Mouse (Mus musculus) right cerebral cortex, postnatal 4 days (tissue): ENCODE measurements around the gene Traf3ip3.

Experiments
- DNase-seq: peaks from one replicate; pipeline ENCODE4 v3.0.0-alpha.2; 2022

Traf3ip3 gene

DNA sequence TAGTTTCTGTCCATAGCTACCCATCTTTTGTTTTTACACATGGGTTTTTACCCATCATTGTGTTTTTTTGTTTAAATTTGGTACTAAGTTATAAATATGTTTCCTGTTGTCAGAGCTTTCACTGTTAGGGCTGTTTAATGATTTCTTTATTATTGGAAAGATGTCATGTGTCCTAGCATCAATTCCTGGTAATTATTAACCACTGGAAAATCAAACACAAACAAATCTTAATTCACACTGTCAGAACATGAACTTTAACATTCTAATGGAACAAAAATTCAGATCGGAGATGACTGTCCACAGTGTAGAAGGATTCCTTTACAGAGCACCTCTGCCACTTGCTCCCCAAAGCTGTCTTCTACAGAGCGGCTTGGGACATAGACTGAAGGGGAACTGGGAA, 3.9 kb upstream of the Traf3ip3 start:
- DNase-seq: no peak

DNA sequence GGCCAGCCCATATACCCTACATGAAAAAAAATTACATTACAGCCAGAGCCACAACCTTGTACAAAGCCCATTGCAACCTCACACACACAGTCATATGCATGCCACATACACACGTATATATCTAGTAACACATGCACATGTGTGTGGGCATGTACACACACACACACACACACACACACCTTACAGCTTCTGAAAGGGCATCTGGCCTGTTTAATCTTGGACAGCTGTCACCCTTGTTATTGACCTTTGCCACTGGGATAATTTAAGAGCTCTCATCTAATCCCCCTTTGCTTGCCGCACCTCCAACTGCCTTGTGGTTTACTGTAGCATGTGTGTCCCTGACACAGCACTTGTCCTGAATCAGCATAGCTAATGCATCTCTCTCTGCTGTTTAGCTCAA, 2.3 kb upstream of the Traf3ip3 start:
- no peak for DNase-seq

DNA sequence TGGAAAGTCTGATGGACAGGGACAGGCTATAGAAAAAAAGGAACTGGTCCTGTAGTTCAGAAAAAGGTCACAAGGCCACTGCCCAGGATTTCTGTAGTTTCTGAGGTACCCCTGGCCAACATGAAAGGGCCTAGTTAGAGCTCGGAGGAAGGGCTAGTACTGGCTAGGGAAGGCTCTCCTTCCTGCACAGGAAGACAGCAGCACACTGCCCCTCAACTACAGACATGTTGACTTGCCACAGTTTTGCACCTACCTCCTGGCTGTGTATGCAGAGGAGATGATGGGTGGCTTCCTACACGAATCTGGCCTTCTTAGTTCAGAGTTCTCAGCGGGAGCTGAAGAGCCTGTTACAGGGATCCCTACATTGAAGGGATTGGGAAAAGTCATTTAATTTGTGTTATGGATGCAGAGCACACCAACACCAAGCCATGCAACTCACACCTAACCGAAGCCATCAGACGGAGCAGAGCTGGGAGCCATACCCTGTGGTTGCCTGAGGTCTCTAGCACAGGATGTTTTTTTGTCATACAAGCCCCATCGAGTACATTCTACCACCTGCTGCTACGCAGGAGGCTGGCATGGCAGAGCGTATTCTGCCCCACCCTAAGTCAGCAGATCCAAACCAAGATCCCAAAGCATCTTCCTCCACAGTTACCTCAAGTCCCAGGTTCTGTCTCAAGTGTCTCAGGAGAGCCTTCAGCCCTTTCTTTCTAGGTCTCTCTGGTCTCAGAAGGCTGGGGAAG, 692 bp downstream of the Traf3ip3 start:
- no peak for DNase-seq

DNA sequence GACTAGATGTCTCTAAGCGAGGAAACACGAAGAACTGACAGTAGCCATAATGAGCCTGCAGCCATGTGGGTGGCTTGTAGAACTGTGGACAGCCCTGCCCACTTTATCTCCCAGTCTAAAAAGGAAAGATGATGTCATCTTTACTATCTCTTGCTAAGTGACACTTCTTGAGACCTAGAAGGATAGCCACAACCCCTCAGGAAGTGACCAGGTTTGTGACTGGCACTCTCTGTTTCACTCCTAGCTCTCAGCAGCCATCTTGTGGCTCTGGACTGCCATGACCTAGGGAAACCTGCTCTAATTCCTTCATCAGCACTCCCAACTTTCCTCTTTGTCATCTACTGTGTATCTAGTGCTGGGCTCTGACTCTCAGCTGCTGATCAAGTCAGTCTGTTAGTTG, 3.2 kb downstream of the Traf3ip3 start:
- no peak for DNase-seq

DNA sequence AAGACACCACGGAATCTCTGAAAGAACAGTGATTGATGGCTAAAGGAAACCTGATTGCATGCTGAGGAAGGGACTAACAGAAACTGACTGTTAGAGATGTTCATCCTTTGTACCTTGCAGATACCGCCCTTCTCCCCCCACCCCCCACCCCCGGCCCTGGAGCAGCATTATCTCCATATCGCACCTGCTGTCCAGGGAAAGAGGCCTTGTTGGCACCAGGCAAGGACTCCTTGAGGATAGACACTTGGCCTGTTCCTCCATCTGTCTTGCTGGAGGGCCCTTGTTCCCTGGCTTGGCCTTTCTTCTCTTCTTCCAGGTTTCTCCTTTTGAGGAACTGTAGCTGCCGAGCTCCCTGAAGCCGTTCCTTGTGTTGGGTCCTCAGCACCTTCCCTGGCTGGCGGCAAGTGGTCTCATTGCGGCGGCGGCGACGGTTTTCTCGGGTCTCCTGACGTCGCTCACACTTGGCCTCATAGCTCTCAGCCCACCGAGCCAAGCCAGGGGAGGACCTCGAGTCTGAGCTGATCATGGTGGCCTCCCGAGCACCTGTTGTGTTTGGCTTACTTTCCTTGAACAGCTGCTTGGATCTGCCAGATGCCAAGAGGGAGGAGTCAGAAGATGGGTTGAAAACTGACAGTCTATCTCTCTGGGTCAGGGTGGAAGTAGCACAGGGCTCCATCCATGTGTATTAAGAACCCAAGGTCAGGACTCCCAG, 3.9 kb downstream of the Traf3ip3 start:
- no peak for DNase-seq

DNA sequence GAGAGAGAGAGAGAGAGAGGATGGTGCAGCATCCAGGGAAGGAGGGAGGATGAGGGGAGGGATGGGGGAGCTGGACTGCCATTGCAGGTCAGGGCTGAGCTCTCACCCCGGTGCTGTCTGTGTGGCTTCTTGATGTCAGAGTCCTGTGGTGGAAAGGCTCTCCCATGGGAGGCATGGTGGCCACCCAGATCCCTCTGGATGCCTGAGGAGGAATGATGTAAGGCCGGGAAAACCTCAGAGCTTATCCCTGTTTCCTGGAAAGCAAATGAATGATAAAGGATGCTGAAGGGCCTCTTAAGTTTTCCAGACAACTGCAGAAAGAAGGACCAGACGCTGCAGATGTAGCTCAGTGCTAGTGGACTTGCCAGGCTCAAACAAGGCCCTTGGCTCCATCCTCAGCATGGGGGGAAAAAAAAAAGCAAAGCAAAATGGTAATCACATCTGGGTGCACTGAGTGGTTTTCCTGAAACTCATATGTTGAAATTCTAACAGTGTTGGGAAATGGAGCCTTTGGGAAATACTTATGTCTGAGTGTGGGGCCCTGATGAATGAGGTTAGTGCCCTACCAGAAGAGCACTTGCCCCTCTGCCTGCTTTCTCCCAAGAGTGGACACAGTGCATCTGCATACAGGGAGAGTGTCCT, 6.2 kb downstream of the Traf3ip3 start:
- DNase-seq: no peak

DNA sequence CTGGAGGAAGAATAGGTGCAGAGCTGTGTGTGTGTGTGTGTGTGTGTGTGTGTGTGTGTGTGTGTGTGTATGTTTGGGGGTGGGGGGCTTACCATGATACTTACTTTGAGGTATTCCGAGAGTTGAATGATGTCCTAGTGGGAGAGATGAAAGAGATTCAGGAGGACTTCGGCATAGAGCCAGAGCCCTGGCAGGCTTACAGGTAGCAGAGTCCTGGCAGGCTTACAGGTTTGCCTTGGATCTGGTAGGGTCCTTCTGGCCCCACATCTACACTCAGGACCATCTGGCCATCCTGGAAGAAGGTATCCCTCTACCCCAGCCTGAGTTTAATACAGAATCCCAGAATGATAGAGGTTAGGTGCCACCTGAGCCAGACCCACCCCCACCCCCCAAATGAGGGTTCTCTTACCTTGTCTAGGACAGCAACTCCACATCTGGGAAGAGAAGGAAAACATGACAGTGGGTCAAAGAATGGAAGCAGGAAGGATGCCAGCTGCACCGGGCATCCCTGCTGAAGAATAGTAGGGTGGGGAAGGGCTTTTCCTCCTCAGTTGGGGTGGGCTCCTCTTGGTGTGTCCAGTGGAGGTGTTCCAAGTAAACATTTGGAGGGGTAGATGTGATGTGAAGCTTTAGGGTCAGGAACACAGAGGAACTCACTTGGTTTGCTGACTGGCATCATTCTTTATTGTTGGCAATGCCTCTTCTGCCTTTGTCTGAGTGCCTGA, 6.9 kb downstream of the Traf3ip3 start:
- DNase-seq: no peak

DNA sequence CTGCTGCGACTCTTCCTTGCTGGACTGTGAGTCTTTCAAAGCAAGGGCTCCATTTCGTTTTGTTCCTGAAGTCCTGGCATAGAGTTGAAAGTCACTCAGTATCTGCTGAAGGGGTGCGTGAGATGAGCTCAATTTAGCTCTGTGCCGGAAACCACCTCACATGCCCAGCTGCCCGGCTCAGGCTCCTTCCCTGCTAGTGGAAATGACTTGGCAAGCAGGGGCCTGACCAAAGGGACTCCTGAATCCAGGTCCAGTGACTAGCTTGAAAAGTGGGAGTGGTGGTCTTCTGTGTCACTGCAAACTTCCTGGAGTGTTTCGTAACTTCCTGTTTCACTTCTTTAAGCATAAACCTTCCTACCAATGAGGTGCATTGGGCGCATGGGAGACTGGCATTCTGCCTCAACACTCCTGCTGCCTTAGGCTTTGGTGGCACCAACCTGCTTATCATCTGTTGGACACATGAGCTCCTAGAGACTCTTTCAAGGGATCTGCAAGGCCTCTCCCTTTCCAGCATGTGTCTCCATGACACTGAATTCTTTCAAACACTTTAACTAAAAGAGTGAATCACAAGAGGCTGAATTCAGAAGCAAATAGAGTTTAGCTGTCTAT, 9.7 kb downstream of the Traf3ip3 start:
- no peak for DNase-seq

DNA sequence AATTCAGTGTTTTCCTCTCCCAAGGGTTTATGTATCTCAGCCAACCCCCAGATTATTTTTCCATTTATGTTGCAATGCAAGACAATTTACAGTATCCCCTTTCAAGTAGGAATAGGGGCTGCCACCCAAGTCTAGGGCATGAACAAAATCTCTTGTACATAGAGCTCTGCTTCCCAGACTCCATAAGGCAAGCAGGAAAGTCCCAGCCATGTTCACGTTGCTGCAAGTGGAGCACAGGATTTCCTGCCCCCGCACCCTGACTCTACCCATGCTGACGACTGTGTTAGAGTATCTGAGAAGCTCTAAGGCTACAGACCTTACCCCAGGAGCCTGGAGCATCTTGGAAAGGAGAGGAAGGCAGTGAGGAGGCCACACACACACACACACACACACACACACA, 11.7 kb downstream of the Traf3ip3 start:
- no peak for DNase-seq

DNA sequence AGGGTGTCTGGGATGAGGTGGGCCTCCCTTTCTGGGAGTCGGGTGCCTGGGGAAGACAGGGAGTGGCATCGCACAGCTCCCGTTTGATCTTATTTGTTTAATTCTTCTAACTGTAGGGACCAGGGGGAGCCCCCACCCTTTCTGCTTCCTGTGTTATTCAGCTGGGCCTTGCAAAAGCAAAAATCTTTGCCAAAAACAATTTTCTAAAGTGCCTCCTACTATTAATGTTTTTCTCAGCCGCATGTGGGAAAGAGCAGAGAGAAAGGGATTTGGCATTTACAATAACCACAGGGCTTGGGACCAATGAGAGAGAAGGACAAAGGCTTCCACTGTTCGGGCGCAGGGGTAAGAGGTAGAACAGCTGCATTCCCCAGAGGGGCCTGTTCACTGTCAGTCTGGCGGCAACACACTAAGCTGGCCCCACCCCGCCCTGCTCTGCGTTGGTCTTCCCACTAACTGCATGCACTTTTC, 12.3 kb downstream of the Traf3ip3 start:
- peak; percentile 19 for DNase-seq

DNA sequence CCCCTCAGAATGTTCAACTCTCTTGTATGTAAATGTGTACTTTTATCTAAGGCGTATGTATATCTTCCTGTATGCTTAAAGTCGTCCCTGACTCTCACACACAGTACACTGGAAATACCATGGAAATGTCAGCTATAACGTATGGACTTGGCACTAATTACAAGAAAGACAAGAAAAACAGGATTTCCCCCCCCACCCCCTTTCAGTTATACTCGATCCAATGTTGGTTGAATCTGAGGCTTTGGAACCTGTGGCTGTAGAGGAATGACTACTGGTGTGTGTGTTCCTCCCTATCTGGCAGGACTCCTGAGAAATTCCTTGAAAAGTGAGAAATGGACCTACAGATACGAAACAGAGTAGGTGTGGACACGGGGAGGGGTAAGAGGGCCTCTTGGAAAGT, 13.2 kb downstream of the Traf3ip3 start:
- DNase-seq: no peak

DNA sequence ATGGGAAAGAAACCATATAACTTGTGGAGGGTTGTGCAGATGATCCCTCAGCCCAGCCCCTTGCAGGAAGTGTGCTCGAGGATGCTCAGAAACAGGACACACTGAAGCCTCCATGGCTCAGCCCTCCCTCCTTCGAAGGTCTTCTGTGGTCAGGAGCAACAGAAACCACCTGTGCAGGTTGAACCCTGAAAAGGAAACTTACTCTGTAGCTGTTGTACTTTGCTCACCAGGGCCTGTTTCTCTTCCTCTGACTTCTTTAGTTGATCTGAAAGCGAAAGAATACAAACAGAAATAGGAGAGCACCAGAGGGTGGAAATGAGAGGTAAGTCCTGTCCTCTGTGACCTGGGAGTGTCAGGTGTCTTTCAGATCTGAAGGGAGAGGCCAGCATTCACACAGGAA, 20.4 kb downstream of the Traf3ip3 start:
- DNase-seq: no peak

DNA sequence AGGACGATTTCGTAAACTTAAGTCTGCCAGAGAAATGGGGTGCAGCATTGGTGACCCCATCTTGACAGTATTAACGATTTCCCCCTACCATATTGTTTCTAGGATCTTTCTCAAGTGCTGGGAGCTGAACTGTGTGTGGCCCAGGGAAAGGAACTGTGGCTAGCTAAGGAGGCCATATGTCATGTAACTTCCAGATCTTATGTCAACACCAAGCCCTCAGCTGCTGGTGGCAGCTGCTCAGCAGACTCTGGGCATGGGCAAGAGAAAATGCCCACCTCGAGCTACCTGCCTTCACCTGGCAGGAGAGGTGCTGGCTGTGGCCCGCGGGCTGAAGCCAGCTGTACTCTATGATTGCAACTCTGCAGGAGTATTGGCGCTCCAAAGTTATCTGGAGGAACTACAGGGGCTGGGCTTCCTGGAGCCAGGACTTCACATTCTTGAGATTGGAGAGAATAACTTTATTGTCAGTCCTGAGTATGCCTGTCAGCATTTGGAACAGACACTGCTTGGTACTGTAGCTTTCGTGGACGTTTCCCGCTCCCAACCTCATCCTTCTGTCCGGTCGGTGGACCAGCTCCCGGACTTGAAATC, 27.3 kb downstream of the Traf3ip3 start:
- DNase-seq: no peak

DNA sequence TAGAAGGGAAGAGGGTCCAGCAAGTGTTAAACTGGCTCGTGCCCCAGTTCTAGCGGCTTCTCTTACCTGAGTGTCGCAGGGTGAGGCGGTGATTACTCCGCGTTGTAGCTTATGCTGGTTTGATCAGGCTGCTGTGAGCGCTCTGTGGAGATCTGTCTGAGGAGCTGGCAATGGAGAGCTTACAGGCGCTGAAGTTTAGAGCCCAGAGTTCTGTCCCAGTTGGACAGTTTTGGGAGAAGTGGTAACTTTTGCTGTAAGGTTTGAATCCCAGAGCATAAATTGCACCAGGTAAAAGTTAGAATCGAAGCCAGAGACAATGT, 27.7 kb downstream of the Traf3ip3 start:
- DNase-seq: no peak

DNA sequence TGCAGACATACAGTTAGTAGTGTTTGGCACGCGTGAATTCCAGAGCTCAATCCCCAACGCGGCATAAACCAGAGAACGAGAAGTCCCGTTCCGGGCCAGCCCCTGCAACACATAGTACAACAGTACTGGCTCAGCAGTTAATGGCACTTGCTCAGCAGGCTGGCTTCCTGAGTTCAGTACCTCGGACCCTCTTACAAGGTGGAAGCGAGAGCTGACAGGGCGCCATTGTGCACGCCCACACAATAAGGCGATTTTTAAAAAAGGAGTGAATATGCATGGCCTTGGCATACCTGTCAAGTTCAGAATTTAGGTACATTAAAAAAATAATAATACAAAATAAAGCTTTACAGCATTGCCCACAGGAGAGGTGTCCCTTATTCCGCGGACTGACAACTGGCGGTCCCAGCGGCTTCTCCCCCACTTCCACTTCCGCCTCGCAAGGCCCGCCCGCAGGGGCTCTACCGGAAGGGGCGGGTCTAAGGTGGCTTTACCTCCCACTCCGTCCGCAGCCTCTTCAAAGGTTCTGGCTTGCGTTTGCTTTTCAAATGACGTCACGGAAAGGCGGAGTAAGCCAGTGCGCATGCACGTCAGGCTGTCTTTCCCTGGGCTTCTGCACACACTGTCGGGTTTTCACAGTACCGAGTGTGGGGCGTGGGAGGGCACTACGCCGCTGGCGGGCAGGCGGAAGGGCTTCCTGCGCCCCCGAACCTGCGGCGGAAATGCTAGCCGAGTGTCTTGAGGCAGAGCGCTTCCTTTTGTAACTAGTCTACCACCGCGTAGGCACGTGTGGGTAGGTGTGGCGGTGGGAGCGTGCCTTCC, 28.3 kb downstream of the Traf3ip3 start:
- DNase-seq: peak; percentile 87

DNA sequence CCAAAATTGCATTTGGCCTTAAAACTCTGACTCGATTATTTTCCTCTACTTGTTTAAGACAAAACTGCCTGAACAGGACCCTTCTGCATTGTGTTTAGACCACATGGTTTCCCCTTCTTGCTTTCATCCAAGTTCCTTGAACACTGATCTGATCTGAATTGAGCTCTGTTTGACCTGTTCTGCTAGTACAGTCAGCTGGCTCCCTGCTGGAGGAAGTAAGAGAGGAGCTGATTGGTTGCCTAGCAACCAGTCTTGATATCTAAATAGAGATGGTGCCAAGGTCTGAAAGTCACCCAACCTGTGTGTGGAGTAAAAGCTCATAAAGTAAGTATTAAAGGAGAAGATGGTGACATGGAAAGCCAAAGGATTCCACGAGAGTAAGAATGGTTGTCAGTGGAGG, 31.6 kb downstream of the Traf3ip3 start:
- no peak for DNase-seq

DNA sequence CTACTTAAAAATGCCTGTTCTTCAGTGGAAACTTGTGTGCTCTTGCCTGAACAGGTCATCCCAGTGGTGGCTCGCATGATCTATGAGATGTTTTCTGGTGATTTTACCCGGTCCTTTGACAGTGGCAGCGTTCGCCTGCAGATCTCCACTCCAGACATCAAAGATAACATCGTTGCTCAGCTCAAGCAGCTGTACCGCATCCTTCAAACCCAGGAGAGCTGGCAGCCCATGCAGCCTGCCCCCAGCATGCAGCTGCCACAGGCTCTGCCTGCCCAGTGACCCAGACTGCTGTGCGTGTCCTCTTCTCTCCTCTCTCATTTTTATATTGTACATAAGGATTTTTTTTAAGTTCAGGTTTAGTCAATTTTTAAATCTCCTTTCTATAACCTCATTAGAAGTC, 32.3 kb downstream of the Traf3ip3 start:
- DNase-seq: no peak

DNA sequence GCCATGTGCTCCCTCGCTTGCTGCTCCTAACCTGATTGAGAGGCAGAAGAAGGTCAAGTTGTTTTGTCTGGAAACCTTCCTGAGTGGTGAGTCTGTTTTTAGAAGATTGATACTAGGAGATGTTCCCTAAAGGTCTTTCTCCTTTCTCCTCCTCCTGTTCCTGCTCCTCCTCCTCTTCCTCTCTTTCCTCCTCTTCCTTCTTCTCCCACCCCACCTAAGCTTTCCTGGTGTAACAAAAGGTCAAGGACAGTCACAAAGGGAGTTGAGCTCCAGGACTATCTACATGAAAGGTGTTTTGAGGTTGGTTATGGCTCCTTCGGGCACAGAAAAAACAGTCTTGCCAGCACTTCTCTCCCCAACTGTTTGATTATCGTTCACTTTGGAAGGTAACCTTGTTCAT, 33.8 kb downstream of the Traf3ip3 start, which contains the start of gene A130010J15Rik:
Gene A130010J15Rik, plus strand, starts transcription at position 301 of the 400 bp plus-strand sequence.
- DNase-seq: no peak

DNA sequence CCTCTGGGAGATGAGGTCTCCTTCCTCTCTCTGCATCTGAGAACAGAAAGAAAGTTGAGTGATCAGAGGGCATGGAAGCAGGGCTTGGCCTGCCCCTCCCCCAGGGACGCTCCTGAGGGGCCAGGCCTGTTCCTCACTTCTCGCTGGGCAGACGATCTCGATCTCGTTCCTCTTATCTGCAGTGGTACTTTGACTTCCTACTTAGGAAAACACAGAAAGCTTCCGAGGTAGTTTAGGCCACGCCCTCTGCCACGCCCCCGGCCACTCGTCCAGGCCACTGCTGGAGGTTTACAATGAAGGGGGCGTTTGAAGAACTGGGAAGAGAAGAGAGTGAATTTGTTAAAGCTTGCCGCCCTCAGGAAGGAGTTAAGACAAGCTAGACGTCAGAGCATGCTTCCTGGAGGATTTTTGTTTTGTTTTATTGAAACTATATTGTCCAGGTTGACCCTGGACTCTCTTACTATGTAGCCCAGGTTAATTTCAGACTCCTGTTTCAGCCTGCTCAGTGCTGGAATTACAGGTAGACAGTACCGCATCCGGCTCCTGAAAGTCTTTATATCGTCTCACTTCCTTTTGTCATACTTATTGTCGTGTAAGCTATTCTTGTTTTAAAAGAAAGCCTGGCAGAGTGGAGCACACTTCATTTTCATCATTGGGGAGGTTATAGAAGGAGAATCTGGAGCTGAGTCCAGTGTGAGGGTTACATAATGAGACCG, 41.0 kb downstream of the Traf3ip3 start:
- no peak for DNase-seq

DNA sequence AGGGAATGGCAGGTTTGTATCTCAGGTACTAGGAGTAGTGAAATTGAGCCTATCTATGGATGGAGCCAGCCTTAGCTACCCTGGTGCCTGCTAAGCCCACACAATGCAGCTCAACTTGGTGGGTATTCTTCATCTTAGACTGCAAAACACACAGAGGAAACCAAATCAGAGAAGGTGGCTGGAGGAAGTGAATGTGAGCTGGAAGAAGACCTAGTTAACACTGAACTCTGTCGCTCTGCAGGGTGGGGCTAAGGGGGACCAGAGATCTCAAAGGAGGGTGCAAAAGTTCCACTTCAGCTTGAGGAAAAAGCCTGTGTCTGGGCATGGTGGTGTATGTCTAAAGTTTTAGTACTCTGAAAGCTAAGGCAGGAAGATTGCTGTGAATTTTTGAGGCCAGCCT, 41.9 kb downstream of the Traf3ip3 start:
- DNase-seq: no peak

DNA sequence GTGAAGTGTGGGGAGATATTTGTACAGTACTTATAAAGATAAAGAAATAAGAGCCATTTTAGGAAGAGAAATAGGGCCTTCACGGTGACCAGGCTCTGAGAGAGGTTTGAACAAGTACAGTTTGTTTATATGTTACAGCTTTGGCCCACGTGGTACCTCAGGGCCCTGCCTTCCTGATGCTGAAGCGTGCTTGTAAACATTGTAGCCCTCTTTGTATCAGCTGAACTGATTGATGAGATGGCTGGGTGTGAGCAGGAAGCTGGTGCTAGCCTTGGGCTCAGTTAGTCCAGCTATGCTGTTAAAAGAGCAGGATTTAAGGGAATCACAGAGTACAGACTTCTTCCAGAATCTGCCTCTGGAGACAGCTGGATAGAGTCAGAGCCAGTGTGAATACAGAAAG, 42.3 kb downstream of the Traf3ip3 start:
- no peak for DNase-seq
